Mouse (Mus musculus): ENCODE measurements around the gene Nt5c2. TPM values are rescaled to one million over a fixed set of nuclear protein-coding genes. Genes with fewer than 3 reads are reported as not detected.

The Nt5c2 gene
- polyA plus RNA-seq, 1 experiment from 2014 or later: 45.3 TPM

DNA sequence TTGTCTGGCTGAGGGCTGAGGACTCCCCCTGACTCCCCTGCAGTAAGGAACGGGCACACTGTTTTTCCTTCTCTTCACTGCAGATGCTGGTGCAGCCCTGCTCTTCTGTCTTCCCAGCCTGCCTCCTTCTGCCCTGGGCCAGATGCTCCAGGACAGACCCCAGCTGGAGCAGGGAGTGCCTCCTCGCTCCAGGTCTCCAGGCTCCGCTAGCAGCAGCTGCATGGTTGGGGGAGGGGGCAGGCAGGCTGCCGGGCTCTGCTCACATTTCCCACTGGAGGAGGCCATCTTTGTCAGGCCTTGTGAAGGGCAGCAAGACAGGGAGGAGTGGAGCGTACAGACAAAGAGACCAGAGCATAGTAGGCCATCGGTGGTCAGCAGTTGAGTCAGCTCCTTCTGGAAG, 4.4 kb upstream of the Nt5c2 start:
- no peaks in the 10 kb centered on the region for H3K9me3 ChIP-seq (ENCODE audit: low read length)
- DNase-seq (ENCODE audit: low spot score): no peak
- H3K4me1 ChIP-seq (ENCODE audit: insufficient read depth, low read depth, low read length): peaks cover 6% of the 10 kb centered on the region
- peaks cover 25% of the 10 kb centered on the region for H3K27me3 ChIP-seq (replicated peaks; ENCODE audit: insufficient read depth, low read length)
- no peak overlapping the region for H3K4me2 ChIP-seq (replicated peaks; ENCODE audit: low read depth, low read length)
- no peak for ATAC-seq
- no peak overlapping the region for H3K4me3 ChIP-seq (ENCODE audit: low read depth, low read length)
- H3K9ac ChIP-seq (replicated peaks; ENCODE audit: low read depth): no peak overlapping the region
- WGBS: 25% methylated on average over 6 of the region's 6 CpGs
- no peak for TF ChIP-seq CTCF (IDR thresholded peaks at IDR 0.05)
- no peak for TF ChIP-seq EP300 (IDR thresholded peaks at IDR 0.05)
- no peak overlapping the region for H3K27ac ChIP-seq (ENCODE audit: low read length)
- H3K36me3 ChIP-seq (ENCODE audit: insufficient read depth, low read length): no peaks in the 10 kb centered on the region

- H3K27ac ChIP-seq (ENCODE audit: low read length): no peak overlapping the region
- no peak for DNase-seq (ENCODE audit: low spot score)
- H3K4me2 ChIP-seq (replicated peaks; ENCODE audit: low read depth, low read length): no peak overlapping the region
- TF ChIP-seq EP300 (IDR thresholded peaks at IDR 0.05): no peak
- no peak for TF ChIP-seq CTCF (IDR thresholded peaks at IDR 0.05)
- no peak overlapping the region for H3K9ac ChIP-seq (replicated peaks; ENCODE audit: low read depth)
- H3K36me3 ChIP-seq (ENCODE audit: insufficient read depth, low read length): no peaks in the 10 kb centered on the region
- H3K4me3 ChIP-seq (ENCODE audit: low read depth, low read length): no peak overlapping the region
- H3K4me1 ChIP-seq (ENCODE audit: insufficient read depth, low read depth, low read length): peaks cover 8% of the 10 kb centered on the region
- WGBS: 59% methylated on average over 2 of the region's 2 CpGs
- ATAC-seq: no peak
- peaks cover 32% of the 10 kb centered on the region for H3K27me3 ChIP-seq (replicated peaks; ENCODE audit: insufficient read depth, low read length)
- no peaks in the 10 kb centered on the region for H3K9me3 ChIP-seq (ENCODE audit: low read length)
Observed at GRCm38 (mm10) chr19:47018330-47018729, 3.4 kb upstream of the Nt5c2 start.

DNA sequence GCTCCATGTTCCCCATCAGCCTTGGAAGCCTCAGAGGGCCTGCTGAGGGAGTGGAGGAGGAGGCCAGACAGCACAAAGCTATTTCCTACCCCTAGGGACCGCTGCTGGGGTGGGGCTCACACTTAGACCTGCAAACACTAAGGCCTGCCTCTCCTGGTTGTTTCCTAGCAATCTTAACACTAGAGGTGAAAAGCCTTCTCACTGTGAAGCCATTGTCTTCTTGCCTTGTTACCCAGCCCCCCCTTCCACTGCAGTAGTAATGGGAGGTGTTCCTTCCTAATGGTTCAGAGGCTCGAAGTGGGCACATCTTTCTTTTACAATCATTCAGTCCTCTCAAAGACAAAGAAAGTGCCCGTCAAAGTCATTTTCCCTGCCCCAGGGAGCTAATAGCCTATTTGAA, 2.9 kb upstream of the Nt5c2 start:
- Histone ChIP-seq H3K36me3 (ENCODE audit: insufficient read depth, low read length) (no peaks in the 10 kb centered on the region), H3K27me3 (replicated peaks; ENCODE audit: insufficient read depth, low read length) (peaks cover 37% of the 10 kb centered on the region), H3K27ac (ENCODE audit: low read length) (no peak overlapping the region), H3K9ac (replicated peaks; ENCODE audit: low read depth) (no peak overlapping the region), H3K9me3 (ENCODE audit: low read length) (no peaks in the 10 kb centered on the region), H3K4me1 (ENCODE audit: insufficient read depth, low read depth, low read length) (peaks cover 8% of the 10 kb centered on the region), H3K4me3 (ENCODE audit: low read depth, low read length) (no peak overlapping the region), H3K4me2 (replicated peaks; ENCODE audit: low read depth, low read length) (no peak overlapping the region)
- DNase-seq (ENCODE audit: low spot score) (no peak), ATAC-seq (no peak)
- TF ChIP-seq EP300 (IDR thresholded peaks at IDR 0.05): no peak
- no peak for TF ChIP-seq CTCF (IDR thresholded peaks at IDR 0.05)
- WGBS: 8% methylated on average over 3 of the region's 3 CpGs

- TF ChIP-seq EP300 (IDR thresholded peaks at IDR 0.05) (no peak), CTCF (IDR thresholded peaks at IDR 0.05) (no peak)
- peaks cover 43% of the 10 kb centered on the region for H3K27me3 ChIP-seq (replicated peaks; ENCODE audit: insufficient read depth, low read length)
Observed at GRCm38 (mm10) chr19:47016487-47016886, 1.5 kb upstream of the Nt5c2 start.

DNA sequence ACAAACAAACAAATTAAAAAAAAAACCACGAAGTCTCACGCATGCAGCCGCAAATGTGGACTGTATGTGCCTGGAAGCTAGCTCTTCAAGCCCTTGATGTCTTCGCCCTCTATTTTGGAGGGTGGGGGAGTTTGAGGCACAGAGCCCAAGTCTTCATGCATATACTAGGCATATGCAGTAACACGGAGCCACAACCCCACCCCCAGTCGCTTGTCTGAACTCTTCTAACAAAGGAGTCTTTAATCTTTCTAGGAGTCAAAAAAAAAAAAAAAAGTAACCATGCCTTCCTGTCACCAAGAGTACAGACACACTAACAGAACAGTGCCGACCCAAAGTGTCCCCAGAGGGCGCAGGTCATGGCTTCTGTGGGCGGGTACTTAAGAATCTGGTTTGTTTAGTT, 1.0 kb upstream of the Nt5c2 start:
- WGBS: 5% methylated on average over 9 of the region's 9 CpGs
- DNase-seq (ENCODE audit: low spot score) (no peak), ATAC-seq (no peak)
- H3K36me3 ChIP-seq (ENCODE audit: insufficient read depth, low read length): no peaks in the 10 kb centered on the region
- H3K27me3 ChIP-seq (replicated peaks; ENCODE audit: insufficient read depth, low read length): peaks cover 43% of the 10 kb centered on the region
- no peaks in the 10 kb centered on the region for H3K9me3 ChIP-seq (ENCODE audit: low read length)
- H3K4me2 ChIP-seq (replicated peaks; ENCODE audit: low read depth, low read length): no peak overlapping the region
- no peak overlapping the region for H3K9ac ChIP-seq (replicated peaks; ENCODE audit: low read depth)
- no peak for TF ChIP-seq EP300 (IDR thresholded peaks at IDR 0.05)
- TF ChIP-seq CTCF (IDR thresholded peaks at IDR 0.05): no peak
- H3K27ac ChIP-seq (ENCODE audit: low read length): no peak overlapping the region
- peaks cover 8% of the 10 kb centered on the region for H3K4me1 ChIP-seq (ENCODE audit: insufficient read depth, low read depth, low read length)
- H3K4me3 ChIP-seq (ENCODE audit: low read depth, low read length): no peak overlapping the region

More at GRCm38 (mm10) chr19:47016487-47016886, 1.5 kb upstream of the Nt5c2 start:
- no peak overlapping the region for H3K4me2 ChIP-seq (replicated peaks; ENCODE audit: low read depth, low read length)
- ATAC-seq (peak; percentile 48; the same call in 1 of the 2 replicates), DNase-seq (ENCODE audit: low spot score) (peak; percentile 84)
- WGBS: 0% methylated on average over 15 of the region's 15 CpGs
- no peak overlapping the region for H3K4me3 ChIP-seq (ENCODE audit: low read depth, low read length)
- H3K27ac ChIP-seq (ENCODE audit: low read length): no peak overlapping the region
- peaks cover 8% of the 10 kb centered on the region for H3K4me1 ChIP-seq (ENCODE audit: insufficient read depth, low read depth, low read length)
- H3K36me3 ChIP-seq (ENCODE audit: insufficient read depth, low read length): no peaks in the 10 kb centered on the region
- H3K9me3 ChIP-seq (ENCODE audit: low read length): no peaks in the 10 kb centered on the region
- H3K9ac ChIP-seq (replicated peaks; ENCODE audit: low read depth): no peak overlapping the region

GRCm38 (mm10) chr19:47015396-47015795, 443 bp upstream of the Nt5c2 start:
- H3K4me2 ChIP-seq (replicated peaks; ENCODE audit: low read depth, low read length): peak overlapping the region; percentile 52
- no peak for ATAC-seq
- H3K9me3 ChIP-seq (ENCODE audit: low read length): no peaks in the 10 kb centered on the region
- TF ChIP-seq EP300 (IDR thresholded peaks at IDR 0.05) (no peak), CTCF (IDR thresholded peaks at IDR 0.05) (no peak)
- H3K9ac ChIP-seq (replicated peaks; ENCODE audit: low read depth): no peak overlapping the region
- H3K4me1 ChIP-seq (ENCODE audit: insufficient read depth, low read depth, low read length): peaks cover 8% of the 10 kb centered on the region
- DNase-seq (ENCODE audit: low spot score): no peak
- H3K27ac ChIP-seq (ENCODE audit: low read length): no peak overlapping the region
- no peaks in the 10 kb centered on the region for H3K36me3 ChIP-seq (ENCODE audit: insufficient read depth, low read length)
- H3K27me3 ChIP-seq (replicated peaks; ENCODE audit: insufficient read depth, low read length): peaks cover 43% of the 10 kb centered on the region
- H3K4me3 ChIP-seq (ENCODE audit: low read depth, low read length): peak overlapping the region; percentile 25
- 2% methylated on average over 37 of the region's 37 CpGs for WGBS

GRCm38 (mm10) chr19:47014159-47014446, 850 bp downstream of the Nt5c2 start:
- TF ChIP-seq EP300 (IDR thresholded peaks at IDR 0.05) (no peak), CTCF (IDR thresholded peaks at IDR 0.05) (no peak)
- Histone ChIP-seq H3K4me2 (replicated peaks; ENCODE audit: low read depth, low read length) (no peak overlapping the region), H3K36me3 (ENCODE audit: insufficient read depth, low read length) (no peaks in the 10 kb centered on the region), H3K27ac (ENCODE audit: low read length) (no peak overlapping the region), H3K4me1 (ENCODE audit: insufficient read depth, low read depth, low read length) (peaks cover 8% of the 10 kb centered on the region), H3K27me3 (replicated peaks; ENCODE audit: insufficient read depth, low read length) (peaks cover 43% of the 10 kb centered on the region), H3K9ac (replicated peaks; ENCODE audit: low read depth) (no peak overlapping the region), H3K4me3 (ENCODE audit: low read depth, low read length) (peak overlapping the region; percentile 25; the same call in 1 of the 2 replicates), H3K9me3 (ENCODE audit: low read length) (no peaks in the 10 kb centered on the region)
- ATAC-seq (no peak), DNase-seq (ENCODE audit: low spot score) (no peak)
- WGBS: 2% methylated on average over 11 of the region's 11 CpGs

Data from lung, postnatal 0 days (tissue).